Mouse (Mus musculus): ENCODE measurements at regions not wholly inside any gene's neighbourhood (a gene's known extent, or its start where the extent isn't known, plus 50 kb on each side); places are given as distances from the start of the nearest gene placed in this dataset.

- WGBS = 79% methylated on average over 3 of the region's 3 CpGs
Measured at GRCm38 (mm10) chr16:9270099-9270498, 440.2 kb downstream of the 1810013L24Rik start.

GRCm38 (mm10) chr16:9270671-9271070 lies 440.8 kb downstream of the 1810013L24Rik start:
- WGBS = 88% methylated on average over 1 of the region's 1 CpGs
- Histone ChIP-seq H3K27ac (ENCODE audit: low read depth, low read length) (no peak overlapping the region), H3K27me3 (ENCODE audit: control insufficient read depth, insufficient read depth, low read length) (no peaks in the 10 kb centered on the region), H3K9me3 (ENCODE audit: control insufficient read depth, low read length) (no peaks in the 10 kb centered on the region), H3K4me3 (ENCODE audit: low read depth, low read length) (no peak overlapping the region), H3K4me1 (replicated peaks; ENCODE audit: control insufficient read depth, insufficient read depth, low read length) (0 out of 2 replicates have a peak, but pooled peaks cover 2% of the 10 kb centered on the region), H3K36me3 (ENCODE audit: control insufficient read depth, insufficient read depth, low read length) (no peaks in the 10 kb centered on the region), H3K9ac (ENCODE audit: low read depth, low read length) (no peak overlapping the region), H3K4me2 (replicated peaks; ENCODE audit: low read depth, low read length) (no peak overlapping the region)
- ATAC-seq (ENCODE audit: low FRiP score) (no peak), DNase-seq (ENCODE audit: low spot score) (no peak)

More at GRCm38 (mm10) chr16:9270099-9270498, 440.2 kb downstream of the 1810013L24Rik start:
- Histone ChIP-seq H3K27me3 (ENCODE audit: control insufficient read depth, insufficient read depth, low read length) (no peaks in the 10 kb centered on the region), H3K4me1 (replicated peaks; ENCODE audit: control insufficient read depth, insufficient read depth, low read length) (0 out of 2 replicates have a peak, but pooled peaks cover 2% of the 10 kb centered on the region), H3K36me3 (ENCODE audit: control insufficient read depth, insufficient read depth, low read length) (no peaks in the 10 kb centered on the region), H3K27ac (ENCODE audit: low read depth, low read length) (no peak overlapping the region), H3K4me2 (replicated peaks; ENCODE audit: low read depth, low read length) (no peak overlapping the region), H3K9ac (ENCODE audit: low read depth, low read length) (no peak overlapping the region), H3K4me3 (ENCODE audit: low read depth, low read length) (no peak overlapping the region), H3K9me3 (ENCODE audit: control insufficient read depth, low read length) (no peaks in the 10 kb centered on the region)
- no peak for DNase-seq (ENCODE audit: low spot score)
- no peak for ATAC-seq (ENCODE audit: low FRiP score)

GRCm38 (mm10) chr16:9273751-9274300 lies 443.9 kb downstream of the 1810013L24Rik start:
- no peak overlapping the region for H3K9ac ChIP-seq (ENCODE audit: low read depth, low read length)
- H3K36me3 ChIP-seq (ENCODE audit: control insufficient read depth, insufficient read depth, low read length) = no peaks in the 10 kb centered on the region
- WGBS = 41% methylated on average over 6 of the region's 6 CpGs
- no peak for ATAC-seq (ENCODE audit: low FRiP score)
- no peaks in the 10 kb centered on the region for H3K27me3 ChIP-seq (ENCODE audit: control insufficient read depth, insufficient read depth, low read length)
- no peaks in the 10 kb centered on the region for H3K9me3 ChIP-seq (ENCODE audit: control insufficient read depth, low read length)
- no peak overlapping the region for H3K4me3 ChIP-seq (ENCODE audit: low read depth, low read length)
- no peak overlapping the region for H3K27ac ChIP-seq (ENCODE audit: low read depth, low read length)
- H3K4me1 ChIP-seq (replicated peaks; ENCODE audit: control insufficient read depth, insufficient read depth, low read length) = 0 out of 2 replicates have a peak, but pooled peaks cover 2% of the 10 kb centered on the region
- H3K4me2 ChIP-seq (replicated peaks; ENCODE audit: low read depth, low read length) = no peak overlapping the region
- peak; percentile 30 for DNase-seq (ENCODE audit: low spot score)

- H3K27me3 ChIP-seq (ENCODE audit: control insufficient read depth, insufficient read depth, low read length) = no peaks in the 10 kb centered on the region
- no peak overlapping the region for H3K4me3 ChIP-seq (ENCODE audit: low read depth, low read length)
- no peak overlapping the region for H3K9ac ChIP-seq (ENCODE audit: low read depth, low read length)
- H3K4me2 ChIP-seq (replicated peaks; ENCODE audit: low read depth, low read length) = no peak overlapping the region
- DNase-seq (ENCODE audit: low spot score) = no peak
- ATAC-seq (ENCODE audit: low FRiP score) = no peak
- H3K9me3 ChIP-seq (ENCODE audit: control insufficient read depth, low read length) = no peaks in the 10 kb centered on the region
- H3K4me1 ChIP-seq (replicated peaks; ENCODE audit: control insufficient read depth, insufficient read depth, low read length) = 0 out of 2 replicates have a peak, but pooled peaks cover 2% of the 10 kb centered on the region
- no peaks in the 10 kb centered on the region for H3K36me3 ChIP-seq (ENCODE audit: control insufficient read depth, insufficient read depth, low read length)
- H3K27ac ChIP-seq (ENCODE audit: low read depth, low read length) = no peak overlapping the region
- WGBS = 65% methylated on average over 7 of the region's 7 CpGs
Measured at GRCm38 (mm10) chr16:9274583-9275100, 444.7 kb downstream of the 1810013L24Rik start.

GRCm38 (mm10) chr16:9275426-9275825 lies 445.5 kb downstream of the 1810013L24Rik start:
- H3K9ac ChIP-seq (ENCODE audit: low read depth, low read length) = no peak overlapping the region
- no peaks in the 10 kb centered on the region for H3K9me3 ChIP-seq (ENCODE audit: control insufficient read depth, low read length)
- no peaks in the 10 kb centered on the region for H3K27me3 ChIP-seq (ENCODE audit: control insufficient read depth, insufficient read depth, low read length)
- H3K4me1 ChIP-seq (replicated peaks; ENCODE audit: control insufficient read depth, insufficient read depth, low read length) = 0 out of 2 replicates have a peak, but pooled peaks cover 2% of the 10 kb centered on the region
- no peak overlapping the region for H3K27ac ChIP-seq (ENCODE audit: low read depth, low read length)
- DNase-seq (ENCODE audit: low spot score) (no peak), ATAC-seq (ENCODE audit: low FRiP score) (no peak)
- H3K36me3 ChIP-seq (ENCODE audit: control insufficient read depth, insufficient read depth, low read length) = no peaks in the 10 kb centered on the region
- H3K4me3 ChIP-seq (ENCODE audit: low read depth, low read length) = no peak overlapping the region
- WGBS = 91% methylated on average over 4 of the region's 4 CpGs
- no peak overlapping the region for H3K4me2 ChIP-seq (replicated peaks; ENCODE audit: low read depth, low read length)

GRCm38 (mm10) chr16:9277064-9277463 lies 447.2 kb downstream of the 1810013L24Rik start:
- Histone ChIP-seq H3K27me3 (ENCODE audit: control insufficient read depth, insufficient read depth, low read length) (no peaks in the 10 kb centered on the region), H3K27ac (ENCODE audit: low read depth, low read length) (no peak overlapping the region), H3K36me3 (ENCODE audit: control insufficient read depth, insufficient read depth, low read length) (no peaks in the 10 kb centered on the region), H3K4me1 (replicated peaks; ENCODE audit: control insufficient read depth, insufficient read depth, low read length) (0 out of 2 replicates have a peak, but pooled peaks cover 2% of the 10 kb centered on the region), H3K9me3 (ENCODE audit: control insufficient read depth, low read length) (no peaks in the 10 kb centered on the region), H3K4me2 (replicated peaks; ENCODE audit: low read depth, low read length) (no peak overlapping the region), H3K4me3 (ENCODE audit: low read depth, low read length) (no peak overlapping the region), H3K9ac (ENCODE audit: low read depth, low read length) (no peak overlapping the region)
- ATAC-seq (ENCODE audit: low FRiP score) = no peak
- no peak for DNase-seq (ENCODE audit: low spot score)
- 89% methylated on average over 1 of the region's 1 CpGs for WGBS

- Histone ChIP-seq H3K4me1 (replicated peaks; ENCODE audit: control insufficient read depth, insufficient read depth, low read length) (no peaks in the 10 kb centered on the region), H3K9ac (ENCODE audit: low read depth, low read length) (no peak overlapping the region), H3K36me3 (ENCODE audit: control insufficient read depth, insufficient read depth, low read length) (no peaks in the 10 kb centered on the region), H3K4me3 (ENCODE audit: low read depth, low read length) (no peak overlapping the region), H3K9me3 (ENCODE audit: control insufficient read depth, low read length) (no peaks in the 10 kb centered on the region), H3K27me3 (ENCODE audit: control insufficient read depth, insufficient read depth, low read length) (no peaks in the 10 kb centered on the region), H3K4me2 (replicated peaks; ENCODE audit: low read depth, low read length) (no peak overlapping the region), H3K27ac (ENCODE audit: low read depth, low read length) (no peak overlapping the region)
- 68% methylated on average over 6 of the region's 6 CpGs for WGBS
- no peak for ATAC-seq (ENCODE audit: low FRiP score)
- DNase-seq (ENCODE audit: low spot score) = no peak
Measured at GRCm38 (mm10) chr16:9279726-9280125, 449.8 kb downstream of the 1810013L24Rik start.

- no peak overlapping the region for H3K4me3 ChIP-seq (ENCODE audit: low read depth, low read length)
- H3K27me3 ChIP-seq (ENCODE audit: control insufficient read depth, insufficient read depth, low read length) = no peaks in the 10 kb centered on the region
- 61% methylated on average over 4 of the region's 4 CpGs for WGBS
- H3K9ac ChIP-seq (ENCODE audit: low read depth, low read length) = no peak overlapping the region
- H3K36me3 ChIP-seq (ENCODE audit: control insufficient read depth, insufficient read depth, low read length) = no peaks in the 10 kb centered on the region
- H3K4me2 ChIP-seq (replicated peaks; ENCODE audit: low read depth, low read length) = no peak overlapping the region
- H3K27ac ChIP-seq (ENCODE audit: low read depth, low read length) = no peak overlapping the region; the same call in 1 of the 2 replicates
- DNase-seq (ENCODE audit: low spot score) = no peak
- no peaks in the 10 kb centered on the region for H3K9me3 ChIP-seq (ENCODE audit: control insufficient read depth, low read length)
- no peaks in the 10 kb centered on the region for H3K4me1 ChIP-seq (replicated peaks; ENCODE audit: control insufficient read depth, insufficient read depth, low read length)
- ATAC-seq (ENCODE audit: low FRiP score) = no peak
Measured at GRCm38 (mm10) chr16:9280431-9280830, 450.5 kb downstream of the 1810013L24Rik start.

- 0 out of 2 replicates have a peak overlapping the region, but pooled peaks have one; percentile 17 for H3K27ac ChIP-seq (ENCODE audit: low read depth, low read length)
- H3K36me3 ChIP-seq (ENCODE audit: control insufficient read depth, insufficient read depth, low read length) = no peaks in the 10 kb centered on the region
- no peak overlapping the region for H3K4me2 ChIP-seq (replicated peaks; ENCODE audit: low read depth, low read length)
- H3K9ac ChIP-seq (ENCODE audit: low read depth, low read length) = no peak overlapping the region
- no peaks in the 10 kb centered on the region for H3K4me1 ChIP-seq (replicated peaks; ENCODE audit: control insufficient read depth, insufficient read depth, low read length)
- DNase-seq (ENCODE audit: low spot score) (peak; percentile 69), ATAC-seq (ENCODE audit: low FRiP score) (peak; percentile 80)
- no peaks in the 10 kb centered on the region for H3K27me3 ChIP-seq (ENCODE audit: control insufficient read depth, insufficient read depth, low read length)
- WGBS = 3% methylated on average over 5 of the region's 5 CpGs
- no peak overlapping the region for H3K4me3 ChIP-seq (ENCODE audit: low read depth, low read length)
- no peaks in the 10 kb centered on the region for H3K9me3 ChIP-seq (ENCODE audit: control insufficient read depth, low read length)
Measured at GRCm38 (mm10) chr16:9280931-9281330, 451.0 kb downstream of the 1810013L24Rik start.

All from hindbrain, embryonic 11.5 days (tissue).